Mouse (Mus musculus): Measurements from ENCODE around the gene Ifitm2. TPM values are rescaled to one million over a fixed set of nuclear protein-coding genes. Genes with fewer than 3 reads are reported as not detected.

The Ifitm2 gene
- polyA plus RNA-seq, 1 experiment from 2014 or later = 949 TPM

GRCm38 (mm10) chr7:140907697-140908096 is 48.1 kb downstream of the Ifitm2 start:
- Histone ChIP-seq H3K27me3 (ENCODE audit: control insufficient read depth, insufficient read depth, low read depth, low read length) (no peaks in the 10 kb centered on the region), H3K9me3 (ENCODE audit: control insufficient read depth, low read length) (no peaks in the 10 kb centered on the region), H3K4me2 (ENCODE audit: low read depth, low read length) (no peak overlapping the region), H3K4me1 (replicated peaks; ENCODE audit: control insufficient read depth, insufficient read depth, low read length) (peaks cover 4% of the 10 kb centered on the region; the same call in 1 of the 2 replicates), H3K36me3 (ENCODE audit: control insufficient read depth, insufficient read depth, low read length) (no peaks in the 10 kb centered on the region), H3K9ac (ENCODE audit: low read length) (no peak overlapping the region), H3K27ac (ENCODE audit: low read length) (no peak overlapping the region), H3K4me3 (ENCODE audit: low read length) (no peak overlapping the region)
- WGBS = 77% methylated on average over 7 of the region's 7 CpGs
- ATAC-seq (ENCODE audit: low read depth) = no peak

- 70% methylated on average over 13 of the region's 13 CpGs for WGBS
- Histone ChIP-seq H3K36me3 (ENCODE audit: control insufficient read depth, insufficient read depth, low read length) (no peaks in the 10 kb centered on the region), H3K9me3 (ENCODE audit: control insufficient read depth, low read length) (no peaks in the 10 kb centered on the region)
These were observed 48.7 kb downstream of the Ifitm2 start for GRCm38 (mm10) chr7:140907131-140907530.

GRCm38 (mm10) chr7:140905642-140906081 is 50.1 kb downstream of the Ifitm2 start:
- no peak overlapping the region for H3K4me3 ChIP-seq (ENCODE audit: low read length)
- 85% methylated on average over 2 of the region's 2 CpGs for WGBS
- H3K36me3 ChIP-seq (ENCODE audit: control insufficient read depth, insufficient read depth, low read length) = no peaks in the 10 kb centered on the region
- H3K4me1 ChIP-seq (replicated peaks; ENCODE audit: control insufficient read depth, insufficient read depth, low read length) = peaks cover 4% of the 10 kb centered on the region; the same call in 1 of the 2 replicates
- no peak overlapping the region for H3K27ac ChIP-seq (ENCODE audit: low read length)
- no peak overlapping the region for H3K4me2 ChIP-seq (ENCODE audit: low read depth, low read length)
- no peak overlapping the region for H3K9ac ChIP-seq (ENCODE audit: low read length)
- no peaks in the 10 kb centered on the region for H3K27me3 ChIP-seq (ENCODE audit: control insufficient read depth, insufficient read depth, low read depth, low read length)
- no peak for ATAC-seq (ENCODE audit: low read depth)
- H3K9me3 ChIP-seq (ENCODE audit: control insufficient read depth, low read length) = no peaks in the 10 kb centered on the region

More at GRCm38 (mm10) chr7:140907131-140907530, 48.7 kb downstream of the Ifitm2 start:
- Histone ChIP-seq H3K4me2 (ENCODE audit: low read depth, low read length) (no peak overlapping the region), H3K4me3 (ENCODE audit: low read length) (no peak overlapping the region), H3K27ac (ENCODE audit: low read length) (no peak overlapping the region), H3K4me1 (replicated peaks; ENCODE audit: control insufficient read depth, insufficient read depth, low read length) (peaks cover 4% of the 10 kb centered on the region; the same call in 1 of the 2 replicates), H3K27me3 (ENCODE audit: control insufficient read depth, insufficient read depth, low read depth, low read length) (no peaks in the 10 kb centered on the region), H3K9ac (ENCODE audit: low read length) (no peak overlapping the region)
- no peak for ATAC-seq (ENCODE audit: low read depth)

Other genes with a start within 250 kb of the Ifitm2 start
- gene Cyp2e1, start 192.2 kb downstream of the Ifitm2 start, polyA plus RNA-seq (2015; fragmentation: Nextera tagmentation; extraction: Ambion mirVana) = 0.43 and 0.63 TPM in 2 replicates
- gene Syce1, start 168.1 kb downstream of the Ifitm2 start, polyA plus RNA-seq (2015; fragmentation: Nextera tagmentation; extraction: Ambion mirVana) = 0.24 and 0.40 TPM in 2 replicates
- 0.38 and 0.74 TPM in 2 replicates for gene Zfp941, start 133.8 kb downstream of the Ifitm2 start, polyA plus RNA-seq (2015; fragmentation: Nextera tagmentation; extraction: Ambion mirVana)
- gene Urah, start 121.0 kb downstream of the Ifitm2 start, polyA plus RNA-seq (2015; fragmentation: Nextera tagmentation; extraction: Ambion mirVana) = 5.5 and 9.7 TPM in 2 replicates
- gene Scgb1c1, start 110.4 kb downstream of the Ifitm2 start, polyA plus RNA-seq (2015; fragmentation: Nextera tagmentation; extraction: Ambion mirVana) = 0.39 TPM in 1 of 2 replicates, not detected in the other
- gene Odf3, start 108.2 kb downstream of the Ifitm2 start, polyA plus RNA-seq (2015; fragmentation: Nextera tagmentation; extraction: Ambion mirVana) = not detected in 2 replicates
- not detected in 2 replicates for gene Gm45785, start 99.7 kb downstream of the Ifitm2 start, polyA plus RNA-seq (2015; fragmentation: Nextera tagmentation; extraction: Ambion mirVana)
- 59.0 and 64.3 TPM in 2 replicates for gene Ric8a, start 99.0 kb downstream of the Ifitm2 start, polyA plus RNA-seq (2015; fragmentation: Nextera tagmentation; extraction: Ambion mirVana)
- gene Bet1l, start 98.4 kb downstream of the Ifitm2 start, polyA plus RNA-seq (2015; fragmentation: Nextera tagmentation; extraction: Ambion mirVana) = 40.3 and 44.2 TPM in 2 replicates
- gene Psmd13, start 74.0 kb downstream of the Ifitm2 start, polyA plus RNA-seq (2015; fragmentation: Nextera tagmentation; extraction: Ambion mirVana) = 211 and 213 TPM in 2 replicates
- 23.5 and 25.4 TPM in 2 replicates for gene Sirt3, start 73.7 kb downstream of the Ifitm2 start, polyA plus RNA-seq (2015; fragmentation: Nextera tagmentation; extraction: Ambion mirVana)
- 10.0 and 14.1 TPM in 2 replicates for gene Cox8b, start 55.5 kb downstream of the Ifitm2 start, polyA plus RNA-seq (2015; fragmentation: Nextera tagmentation; extraction: Ambion mirVana)
- 0.16 and 0.88 TPM in 2 replicates for gene Nlrp6, start 35.1 kb downstream of the Ifitm2 start, polyA plus RNA-seq (2015; fragmentation: Nextera tagmentation; extraction: Ambion mirVana)
- 20.5 and 23.4 TPM in 2 replicates for gene Pgghg, start 14.6 kb downstream of the Ifitm2 start, polyA plus RNA-seq (2015; fragmentation: Nextera tagmentation; extraction: Ambion mirVana)
- 2.8 and 6.6 TPM in 2 replicates for gene Ifitm5, start 5.7 kb downstream of the Ifitm2 start, polyA plus RNA-seq (2015; fragmentation: Nextera tagmentation; extraction: Ambion mirVana)
- 0.67 TPM in 1 of 2 replicates, not detected in the other for gene Gm45717, start 50 bp downstream of the Ifitm2 start, polyA plus RNA-seq (2015; fragmentation: Nextera tagmentation; extraction: Ambion mirVana)
- 38.8 and 49.1 TPM in 2 replicates for gene Ifitm1, start 11.2 kb upstream of the Ifitm2 start, polyA plus RNA-seq (2015; fragmentation: Nextera tagmentation; extraction: Ambion mirVana)
- 262 and 316 TPM in 2 replicates for gene Ifitm3, start 54.8 kb upstream of the Ifitm2 start, polyA plus RNA-seq (2015; fragmentation: Nextera tagmentation; extraction: Ambion mirVana)
- gene Ifitm6, start 61.9 kb upstream of the Ifitm2 start, polyA plus RNA-seq (2015; fragmentation: Nextera tagmentation; extraction: Ambion mirVana) = 1.5 and 1.8 TPM in 2 replicates
- gene Gm17387, start 73.1 kb upstream of the Ifitm2 start, polyA plus RNA-seq (2015; fragmentation: Nextera tagmentation; extraction: Ambion mirVana) = not detected in 2 replicates
- gene B4galnt4, start 105.1 kb upstream of the Ifitm2 start, polyA plus RNA-seq (2015; fragmentation: Nextera tagmentation; extraction: Ambion mirVana) = 3.2 and 3.8 TPM in 2 replicates
- 16.6 and 18.5 TPM in 2 replicates for gene Pkp3, start 122.2 kb upstream of the Ifitm2 start, polyA plus RNA-seq (2015; fragmentation: Nextera tagmentation; extraction: Ambion mirVana)
- 17.7 and 20.4 TPM in 2 replicates for gene Sigirr, start 144.6 kb upstream of the Ifitm2 start, polyA plus RNA-seq (2015; fragmentation: Nextera tagmentation; extraction: Ambion mirVana)
- 6.7 and 6.9 TPM in 2 replicates for gene Ano9, start 161.8 kb upstream of the Ifitm2 start, polyA plus RNA-seq (2015; fragmentation: Nextera tagmentation; extraction: Ambion mirVana)
- gene Ptdss2, start 166.4 kb upstream of the Ifitm2 start, polyA plus RNA-seq (2015; fragmentation: Nextera tagmentation; extraction: Ambion mirVana) = 60.3 and 65.2 TPM in 2 replicates
- gene Rnh1, start 216.9 kb upstream of the Ifitm2 start, polyA plus RNA-seq (2015; fragmentation: Nextera tagmentation; extraction: Ambion mirVana) = 153 and 165 TPM in 2 replicates
- gene Hras, start 238.0 kb upstream of the Ifitm2 start, polyA plus RNA-seq (2015; fragmentation: Nextera tagmentation; extraction: Ambion mirVana) = 48.5 and 48.8 TPM in 2 replicates
- 8.6 and 8.9 TPM in 2 replicates for gene Lrrc56, start 238.2 kb upstream of the Ifitm2 start, polyA plus RNA-seq (2015; fragmentation: Nextera tagmentation; extraction: Ambion mirVana)

Data from lung, embryonic 16.5 days (tissue).